Mouse (Mus musculus) stomach, embryonic 16.5 days (tissue): Measurements from ENCODE around the gene Akr1c12. TPM values are rescaled to one million over a fixed set of nuclear protein-coding genes. Genes with fewer than 3 reads are reported as not detected.
"Not testable (repeated sequence)": the region's sequence is repeated elsewhere in the genome, so short reads cannot be mapped to it uniquely, and the experiment has no call there.

Source experiments
- ATAC-seq: fragments of 200-750 bp; cut with Nextera tagmentation; 2 replicates; pipeline ENCODE4 v1.8.0; 2017; ENCODE audit warnings: moderate number of reproducible peaks, moderate TSS enrichment; ENCODE audit not compliant: insufficient read depth, low FRiP score
- H3K27ac ChIP-seq: fragments of 300-500 bp; sonication (generic); 2 replicates; pipeline ENCODE4 v1.5.1; 2014; ENCODE audit warnings: low read length
- H3K27me3 ChIP-seq: fragments of 300-500 bp; sonication (generic); 2 replicates; pipeline ENCODE4 v1.6.1; 2014; ENCODE audit warnings: low read length, control low read depth, mixed read lengths; ENCODE audit not compliant: control insufficient read depth, insufficient read depth
- H3K36me3 ChIP-seq: fragments of 300-500 bp; sonication (generic); 2 replicates; pipeline ENCODE4 v1.6.1; 2014; ENCODE audit warnings: low read length; ENCODE audit not compliant: control insufficient read depth, insufficient read depth
- H3K4me1 ChIP-seq: fragments of 300-500 bp; sonication (generic); 2 replicates; pipeline ENCODE4 v1.6.1; 2014; ENCODE audit warnings: low read length, control low read depth, mixed read lengths; ENCODE audit not compliant: control insufficient read depth, insufficient read depth
- H3K4me2 ChIP-seq: fragments of 300-500 bp; sonication (generic); 2 replicates; pipeline ENCODE4 v1.6.1; 2014; ENCODE audit warnings: low read depth, low read length, mixed read lengths
- H3K4me3 ChIP-seq: fragments of 300-500 bp; sonication (generic); replicated peaks from 2 replicates; pipeline ENCODE4 v1.5.1; 2014; ENCODE audit warnings: mild to moderate bottlenecking, low read length
- H3K9ac ChIP-seq: fragments of 300-500 bp; sonication (generic); 2 replicates; pipeline ENCODE4 v1.6.1; 2014; ENCODE audit warnings: low read length
- H3K9me3 ChIP-seq: fragments of 300-500 bp; sonication (generic); replicated peaks from 2 replicates; pipeline ENCODE4 v1.6.1; 2016; ENCODE audit warnings: low read length, control low read depth; ENCODE audit not compliant: control insufficient read depth
- WGBS: fragments of 180-500 bp; shearing (Covaris S2); extraction: QIAGEN DNeasy Blood & Tissue Kit; methylation state at CpG from one replicate; pipeline ENCODE4 v1.1.7; 2014; 5-methylcytosine and 5-hydroxymethylcytosine counted together
- polyA plus RNA-seq: library from polyadenylated mRNA; unstranded; fragments of >200 nt; fragmentation: Nextera tagmentation; extraction: Ambion mirVana; gene quantifications from 2 replicates; pipeline ENCODE4 v1.2.1, GENCODE M21; 2015

Gene Akr1c12
- polyA plus RNA-seq, 1 experiment from 2014 or later: 73.5 TPM

DNA sequence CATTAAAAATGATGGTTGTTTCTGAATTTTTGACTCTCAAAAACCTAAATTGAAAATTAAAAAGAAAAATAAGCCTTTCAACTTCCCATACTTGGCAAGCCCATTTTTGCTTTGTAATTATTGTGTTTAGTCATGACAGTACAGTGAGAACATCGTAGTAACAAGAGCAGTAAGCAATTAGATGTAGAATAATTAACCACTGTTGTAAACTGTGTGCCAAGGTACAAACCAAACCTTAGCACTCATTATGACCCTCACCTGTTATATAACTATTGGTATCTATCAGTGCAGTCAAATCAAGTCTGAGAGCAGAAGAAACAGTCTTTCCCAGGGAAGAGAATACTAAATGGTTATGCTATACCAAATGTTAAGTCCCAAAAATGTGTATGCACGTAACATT is 14.2 kb downstream of the Akr1c12 start:
- WGBS: 89% methylated on average over 2 of the region's 2 CpGs
- no peak overlapping the region for H3K9ac ChIP-seq

DNA sequence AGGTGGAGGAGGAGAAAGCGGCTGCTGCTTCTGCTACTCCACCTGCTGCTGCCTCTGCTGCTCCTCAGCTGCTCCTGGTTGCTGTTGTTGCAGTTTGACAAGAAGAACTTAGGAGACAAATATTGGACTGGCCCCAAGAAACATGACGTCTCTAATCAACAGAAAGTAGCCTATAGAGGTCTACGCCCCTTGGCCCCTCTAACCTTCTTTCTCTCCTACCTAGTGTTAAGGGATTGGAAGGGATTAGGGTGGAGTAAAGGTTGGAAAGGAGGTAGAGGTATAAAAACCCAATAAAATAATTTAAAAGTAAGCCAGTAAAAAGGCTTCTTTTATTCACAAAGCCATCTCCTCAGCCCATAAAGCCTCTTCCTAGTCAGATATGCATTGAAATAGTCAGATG is 14.6 kb downstream of the Akr1c12 start:
- no peak for ATAC-seq
- H3K27ac ChIP-seq: no peak overlapping the region

More for the DNA sequence above, 14.2 kb downstream of the Akr1c12 start:
- ATAC-seq: no peak
- Histone ChIP-seq H3K4me2 (no peak overlapping the region), H3K27ac (no peak overlapping the region), H3K9me3 (no peaks in the 10 kb centered on the region), H3K4me1 (no peaks in the 10 kb centered on the region), H3K36me3 (no peaks in the 10 kb centered on the region), H3K4me3 (no peak overlapping the region), H3K27me3 (no peaks in the 10 kb centered on the region)

DNA sequence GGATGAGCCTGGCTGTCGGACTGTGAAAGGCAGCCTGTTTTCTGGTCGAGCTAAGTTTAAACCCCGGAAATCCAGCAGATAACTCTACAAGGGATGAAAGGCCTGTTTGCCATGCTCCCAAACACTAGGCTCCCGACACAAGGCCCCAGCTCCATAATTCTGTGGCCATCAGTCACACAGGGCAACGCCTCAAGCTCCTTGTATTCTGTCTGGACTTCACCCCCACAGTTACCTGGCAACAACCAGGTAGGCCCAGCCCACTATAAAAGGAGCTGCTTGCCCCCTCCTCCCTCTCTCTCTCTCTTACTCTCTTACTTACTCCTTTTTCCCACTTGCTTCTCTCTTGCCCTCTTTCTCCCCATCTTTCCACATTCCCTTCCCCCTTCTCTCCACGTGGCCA is 21.9 kb downstream of the Akr1c12 start:
- no peaks in the 10 kb centered on the region for H3K36me3 ChIP-seq
- H3K27ac ChIP-seq: no peak overlapping the region
- ATAC-seq: no peak
- no peaks in the 10 kb centered on the region for H3K9me3 ChIP-seq
- no peaks in the 10 kb centered on the region for H3K27me3 ChIP-seq
- no peak overlapping the region for H3K4me2 ChIP-seq
- no peak overlapping the region for H3K4me3 ChIP-seq
- 71% methylated on average over 6 of the region's 6 CpGs for WGBS
- no peaks in the 10 kb centered on the region for H3K4me1 ChIP-seq
- H3K9ac ChIP-seq: no peak overlapping the region

More for the DNA sequence above, 14.6 kb downstream of the Akr1c12 start:
- H3K9me3 ChIP-seq: no peaks in the 10 kb centered on the region
- H3K4me1 ChIP-seq: no peaks in the 10 kb centered on the region
- H3K4me3 ChIP-seq: no peak overlapping the region
- no peaks in the 10 kb centered on the region for H3K36me3 ChIP-seq
- no peak overlapping the region for H3K4me2 ChIP-seq
- no peak overlapping the region for H3K9ac ChIP-seq
- WGBS: 75% methylated on average over 3 of the region's 3 CpGs
- no peaks in the 10 kb centered on the region for H3K27me3 ChIP-seq

DNA sequence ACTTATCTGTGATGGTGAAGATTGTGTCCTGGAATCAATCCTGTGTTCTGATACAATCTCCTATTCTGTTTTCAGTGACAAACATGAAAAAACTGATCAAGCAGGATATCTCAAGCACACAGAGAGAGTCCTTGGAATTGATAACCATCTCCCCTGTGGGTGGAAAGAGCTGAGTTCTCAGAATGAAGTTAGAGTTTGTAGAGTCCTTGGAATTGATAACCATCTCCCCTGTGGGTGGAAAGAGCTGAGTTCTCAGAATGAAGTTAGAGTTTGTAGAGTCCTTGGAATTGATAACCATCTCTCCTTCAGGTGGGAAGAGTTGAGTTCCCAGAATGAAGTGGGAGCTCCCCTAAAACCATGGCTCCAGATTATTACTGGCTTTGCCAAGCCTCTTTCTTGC is 22.3 kb downstream of the Akr1c12 start:
- not testable (repeated sequence) for H3K27me3 ChIP-seq, H3K36me3 ChIP-seq, H3K4me3 ChIP-seq, H3K4me1 ChIP-seq, H3K27ac ChIP-seq, H3K9ac ChIP-seq, H3K4me2 ChIP-seq, H3K9me3 ChIP-seq, ATAC-seq

DNA sequence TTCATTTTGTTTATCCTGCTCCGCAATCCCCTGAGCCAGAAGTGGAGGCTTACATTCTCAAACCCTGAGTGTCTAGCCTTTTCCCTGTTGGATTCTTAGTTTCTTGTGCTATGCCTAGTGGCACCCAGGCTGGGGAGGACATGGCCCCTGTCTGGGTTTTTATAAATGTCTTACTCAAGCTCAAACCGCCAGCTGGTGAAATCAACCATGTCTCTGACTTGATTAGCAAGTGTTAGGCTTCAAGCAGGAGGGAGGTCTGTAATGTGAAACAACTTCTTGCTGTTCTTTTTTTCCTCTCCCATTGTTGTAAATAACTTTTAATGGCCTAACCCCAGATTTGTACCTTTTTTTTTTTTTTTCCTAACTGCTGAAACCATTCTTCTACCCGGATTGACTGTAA is 29.9 kb downstream of the Akr1c12 start:
- H3K9me3 ChIP-seq: no peaks in the 10 kb centered on the region
- H3K9ac ChIP-seq: no peak overlapping the region
- no peak overlapping the region for H3K4me3 ChIP-seq
- no peak overlapping the region for H3K4me2 ChIP-seq
- no peak for ATAC-seq
- no peak overlapping the region for H3K27ac ChIP-seq
- no peaks in the 10 kb centered on the region for H3K4me1 ChIP-seq
- H3K36me3 ChIP-seq: no peaks in the 10 kb centered on the region
- no peaks in the 10 kb centered on the region for H3K27me3 ChIP-seq
- 64% methylated on average over 3 of the region's 3 CpGs for WGBS

DNA sequence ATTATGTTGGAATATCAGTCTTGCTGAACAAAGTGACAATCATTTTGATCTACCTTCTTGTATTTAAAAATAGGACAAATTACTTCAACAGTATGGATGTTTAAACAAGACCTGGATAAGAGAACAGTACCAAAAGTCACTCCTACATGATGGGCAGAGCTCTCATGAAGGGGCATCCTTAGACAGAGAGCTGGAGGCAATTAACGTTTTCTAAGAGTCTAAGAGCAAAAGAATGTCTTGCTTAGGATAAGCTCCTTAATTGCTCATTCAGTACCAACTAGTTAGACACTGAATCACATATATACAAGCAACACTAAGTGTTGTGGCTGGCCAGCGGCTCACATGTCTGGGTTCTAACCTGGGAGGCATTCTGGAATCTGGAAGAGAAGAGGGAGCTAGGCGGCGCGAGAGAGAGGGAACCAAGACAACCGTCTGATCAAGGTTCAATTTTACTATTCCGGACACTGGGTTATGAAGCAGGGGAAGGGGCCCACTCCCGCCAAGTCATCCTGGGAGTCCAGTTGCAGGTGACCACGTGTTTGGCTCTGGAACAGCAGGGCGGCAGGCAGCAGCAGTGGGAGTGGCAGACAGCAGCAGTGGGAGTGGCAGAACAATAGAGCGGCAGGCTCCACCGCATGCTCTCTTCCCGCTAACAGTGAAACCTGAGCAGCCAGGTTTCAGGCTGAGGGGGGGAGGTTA is 34.2 kb downstream of the Akr1c12 start:
- 0 out of 2 replicates have a peak overlapping the region, but pooled peaks have one; percentile 4 for H3K9ac ChIP-seq
- peak overlapping the region; percentile 36 for H3K4me2 ChIP-seq
- H3K9me3 ChIP-seq: no peaks in the 10 kb centered on the region
- no peak overlapping the region; the same call in 1 of the 2 replicates for H3K27ac ChIP-seq
- peak; percentile 93 for ATAC-seq
- H3K4me3 ChIP-seq: peak overlapping the region; percentile 6; the same call in 1 of the 2 replicates
- H3K36me3 ChIP-seq: no peaks in the 10 kb centered on the region
- no peaks in the 10 kb centered on the region for H3K27me3 ChIP-seq
- H3K4me1 ChIP-seq: no peaks in the 10 kb centered on the region
- 4% methylated on average over 13 of the region's 13 CpGs for WGBS

DNA sequence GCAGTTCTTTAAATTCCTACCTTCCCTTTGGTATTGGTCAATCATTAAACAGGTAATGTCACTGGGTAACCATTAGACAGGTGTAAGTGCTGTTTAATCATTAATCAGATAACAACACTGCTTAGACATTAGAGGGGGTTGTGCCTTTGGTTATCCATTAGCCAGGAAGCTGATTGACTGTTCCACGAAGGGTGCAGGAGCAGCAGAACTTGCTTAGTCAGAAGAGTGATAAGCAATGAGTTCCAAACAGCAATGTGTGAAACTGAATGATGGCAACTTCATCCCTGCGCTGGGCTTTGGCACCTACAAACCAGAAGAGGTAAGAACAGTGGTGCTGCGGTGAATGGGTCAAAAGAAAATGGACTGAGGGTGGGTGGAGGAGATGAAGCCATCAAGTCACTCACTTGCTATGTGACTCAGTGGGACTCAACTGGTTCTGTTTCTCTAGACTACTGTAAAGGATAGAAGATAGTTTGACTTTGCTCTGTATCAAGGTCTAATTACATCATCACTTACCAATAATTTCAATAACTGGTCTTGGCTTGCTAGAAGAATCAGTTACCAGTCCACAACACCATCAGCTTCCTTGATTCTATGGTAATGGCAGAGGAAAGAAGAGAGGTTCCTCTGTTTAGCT is 45.6 kb downstream of the Akr1c12 start:
- Histone ChIP-seq H3K4me2 (peak overlapping the region; percentile 31), H3K36me3 (no peaks in the 10 kb centered on the region), H3K27me3 (no peaks in the 10 kb centered on the region), H3K27ac (peak overlapping the region; percentile 62), H3K4me3 (peak overlapping the region; percentile 40), H3K9ac (no peak overlapping the region), H3K9me3 (no peaks in the 10 kb centered on the region), H3K4me1 (no peaks in the 10 kb centered on the region)
- ATAC-seq: peak; percentile 98
- WGBS: 38% methylated on average over 3 of the region's 3 CpGs

DNA sequence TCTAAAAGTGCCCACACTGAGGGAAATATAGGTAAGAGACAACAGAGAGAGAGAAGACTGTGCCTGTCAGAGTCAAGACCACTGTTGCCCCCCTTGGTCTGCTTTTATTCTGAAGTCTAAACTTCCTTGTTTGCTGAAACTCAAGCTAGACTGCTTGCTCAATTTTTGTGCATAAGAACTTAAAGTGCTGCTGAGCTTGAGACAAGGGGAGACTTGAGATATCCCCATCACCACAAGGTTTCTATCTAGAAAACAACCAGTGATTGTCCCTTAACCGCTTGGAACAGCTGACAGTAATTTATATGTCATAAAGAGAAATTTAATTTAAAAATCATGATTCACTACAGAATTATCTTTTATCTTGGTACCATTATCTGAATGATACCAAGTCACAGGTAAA is 46.1 kb downstream of the Akr1c12 start:
- H3K36me3 ChIP-seq: no peaks in the 10 kb centered on the region
- peak; percentile 56; the same call in 1 of the 2 replicates for ATAC-seq
- H3K9ac ChIP-seq: no peak overlapping the region
- H3K4me3 ChIP-seq: no peak overlapping the region
- WGBS: 52% methylated on average over 1 of the region's 1 CpGs
- no peaks in the 10 kb centered on the region for H3K27me3 ChIP-seq
- no peak overlapping the region for H3K4me2 ChIP-seq
- peak overlapping the region; percentile 77 for H3K27ac ChIP-seq
- H3K9me3 ChIP-seq: no peaks in the 10 kb centered on the region
- H3K4me1 ChIP-seq: no peaks in the 10 kb centered on the region

DNA sequence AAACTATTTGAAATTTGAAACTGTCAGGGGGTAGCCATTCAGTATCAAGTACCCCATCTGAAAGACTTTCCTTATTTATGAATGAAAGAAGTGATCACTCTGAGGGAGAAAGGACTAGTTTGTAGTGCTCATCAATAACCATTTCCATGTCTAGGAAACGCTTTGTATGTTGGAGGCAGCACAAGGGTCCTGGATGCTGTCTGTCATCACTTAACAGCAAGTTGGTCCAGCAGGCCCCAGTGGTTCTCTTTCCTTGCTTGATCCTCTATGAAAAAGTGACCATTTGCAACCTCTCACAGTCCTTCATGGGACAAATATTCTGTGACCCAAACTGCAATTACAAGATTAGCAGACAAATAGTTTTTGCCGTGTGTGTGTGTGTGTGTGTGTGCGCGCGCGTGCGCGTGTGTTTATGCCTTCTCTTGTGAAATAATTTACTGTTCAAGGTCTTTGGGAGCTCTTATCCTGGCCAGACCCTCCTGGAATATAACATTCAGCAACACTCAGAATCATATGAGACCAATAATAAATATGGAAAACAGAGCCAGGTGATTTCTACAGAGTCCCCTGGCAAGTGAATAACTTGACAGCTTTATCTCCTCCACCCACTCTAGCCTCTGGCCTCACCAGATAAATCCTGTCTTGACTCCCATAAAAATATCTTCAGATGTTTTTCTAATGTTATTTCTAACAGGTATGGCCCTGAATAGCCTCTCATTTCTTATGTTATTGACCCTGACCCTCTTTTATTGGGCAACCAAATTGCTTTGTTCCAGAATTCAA is 48.2 kb downstream of the Akr1c12 start:
- WGBS: 88% methylated on average over 8 of the region's 8 CpGs
- no peak overlapping the region for H3K27ac ChIP-seq
- H3K27me3 ChIP-seq: no peaks in the 10 kb centered on the region
- no peaks in the 10 kb centered on the region for H3K4me1 ChIP-seq
- ATAC-seq: no peak
- no peaks in the 10 kb centered on the region for H3K9me3 ChIP-seq
- H3K36me3 ChIP-seq: no peaks in the 10 kb centered on the region
- H3K4me3 ChIP-seq: no peak overlapping the region
- no peak overlapping the region for H3K4me2 ChIP-seq
- no peak overlapping the region for H3K9ac ChIP-seq
